Mouse (Mus musculus): ENCODE data around the gene Ascc2.

Gene Ascc2

GRCm38 (mm10) chr11:4721728-4722127 lies 84.2 kb downstream of the Ascc2 start:
- no peak for DNase-seq

GRCm38 (mm10) chr11:4729603-4730002 lies 92.1 kb downstream of the Ascc2 start:
- no peak for DNase-seq

GRCm38 (mm10) chr11:4730096-4730495 lies 92.5 kb downstream of the Ascc2 start:
- DNase-seq: no peak

GRCm38 (mm10) chr11:4730913-4731312 lies 93.4 kb downstream of the Ascc2 start:
- no peak for DNase-seq

GRCm38 (mm10) chr11:4731781-4732180 lies 94.2 kb downstream of the Ascc2 start:
- peak; percentile 52 to 54 for DNase-seq

GRCm38 (mm10) chr11:4734179-4734578 lies 96.6 kb downstream of the Ascc2 start:
- no peak for DNase-seq
